Comparison of ENCODE assay signal across 11 mouse cellular contexts in the genomic region with DNA sequence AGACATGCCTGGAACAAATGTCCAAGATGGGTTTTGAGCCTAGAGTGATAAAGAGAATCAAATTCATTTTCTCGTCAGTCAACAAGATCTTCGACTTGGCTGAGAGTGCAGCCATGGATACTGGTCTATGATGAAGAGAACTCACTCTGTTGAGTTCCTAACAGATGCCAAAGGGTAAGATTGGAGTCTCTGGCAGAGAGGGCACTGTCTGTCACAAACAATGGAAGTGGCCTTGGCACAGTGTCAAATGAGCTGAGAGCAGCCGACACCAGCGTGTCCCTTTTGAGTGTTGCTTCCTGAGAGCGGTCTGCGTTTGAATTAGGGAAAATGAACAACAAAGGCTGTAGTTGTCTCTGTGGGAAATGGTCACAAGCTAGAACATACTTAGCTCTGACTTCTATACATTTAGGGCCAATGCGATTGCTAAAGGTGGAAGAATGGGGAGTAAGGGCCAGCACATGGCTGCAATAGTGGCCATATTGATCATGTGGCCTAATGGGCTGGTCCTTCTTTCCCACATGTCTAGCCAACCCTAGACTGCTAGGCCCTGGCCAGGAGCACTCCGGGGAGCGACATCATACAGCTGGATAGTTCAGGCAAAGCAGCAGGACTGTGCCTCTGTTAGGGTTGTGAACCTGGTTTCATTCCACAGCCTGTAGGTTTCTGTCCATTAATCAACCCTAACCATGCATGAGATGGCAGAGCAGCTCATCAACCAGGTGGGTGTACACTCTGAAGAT. TPM values are rescaled to one million over a fixed set of nuclear protein-coding genes. Genes with fewer than 3 reads are reported as not detected.
DNase-seq lines count a peak whose midpoint lies in the region; ATAC-seq and TF ChIP-seq lines count a peak whose summit lies in the region.
"Had no signal": no experiment of that assay in that cellular context is flagged by ENCODE, and none has a peak within 500 bp of the region (broad histone marks: within the 10 kb centered on the region; RNA-seq: fewer than 3 reads in every experiment).

No protein-coding gene starts in this region.

- no peaks in the 10 kb centered on the region for H3K9me3 ChIP-seq in forebrain, postnatal 0 days (ENCODE audit: low read length)
- no peaks in the 10 kb centered on the region for H3K9me3 ChIP-seq in forebrain, embryonic 12.5 days
- H3K9me3 ChIP-seq in lung, embryonic 14.5 days (ENCODE audit: low read depth, low read length) = no peaks in the 10 kb centered on the region
- H3K9me3 ChIP-seq in intestine, embryonic 15.5 days = no peaks in the 10 kb centered on the region

- no peaks in the 10 kb centered on the region for H3K27me3 ChIP-seq in forebrain, postnatal 0 days (ENCODE audit: insufficient read depth, low read length)
- peaks cover 3% of the 10 kb centered on the region; the same call in 1 of the 2 replicates for H3K27me3 ChIP-seq in forebrain, embryonic 12.5 days
- H3K27me3 ChIP-seq in lung, embryonic 14.5 days (ENCODE audit: insufficient read depth, low read length) = no peaks in the 10 kb centered on the region
- H3K27me3 ChIP-seq in intestine, embryonic 15.5 days (replicated peaks) = no peaks in the 10 kb centered on the region

- H3K4me2 ChIP-seq in forebrain, postnatal 0 days (ENCODE audit: low read depth) = no peak overlapping the region
- no peak overlapping the region for H3K4me2 ChIP-seq in forebrain, embryonic 12.5 days
- H3K4me2 ChIP-seq in lung, embryonic 14.5 days = no peak overlapping the region
- no peak overlapping the region for H3K4me2 ChIP-seq in intestine, embryonic 15.5 days (replicated peaks)

- DNase-seq in forebrain, postnatal 0 days = peak; percentile 62
- DNase-seq in layer of hippocampus, adult 9-11 months = peak; percentile 42
- no peak for DNase-seq in layer of hippocampus, postnatal 25 days (ENCODE audit: extremely low spot score in 1 of 2, low spot score in 1 of 2)
- peak; percentile 37 for DNase-seq in adipocyte (ENCODE audit: low spot score)
- peak; percentile 72 for DNase-seq in lung, embryonic 14.5 days
- no peak for DNase-seq in frontal cortex, postnatal 14 days (ENCODE audit: low spot score in 2 of 2)
- DNase-seq: liver, postnatal 0 days; thymus, postnatal 25 days had no signal

- TF ChIP-seq CTCF in forebrain, postnatal 0 days (IDR thresholded peaks at IDR 0.05; ENCODE audit: low read depth) = no peak
- no peak for TF ChIP-seq CTCF in lung, embryonic 14.5 days (IDR thresholded peaks at IDR 0.05; ENCODE audit: low read depth)

- no peak overlapping the region for H3K9ac ChIP-seq in forebrain, postnatal 0 days
- H3K9ac ChIP-seq in forebrain, embryonic 12.5 days = no peak overlapping the region
- no peak overlapping the region for H3K9ac ChIP-seq in lung, embryonic 14.5 days
- H3K9ac ChIP-seq in intestine, embryonic 15.5 days = no peak overlapping the region
- H3K9ac ChIP-seq: liver, postnatal 0 days had no signal

- H3K4me1 ChIP-seq in forebrain, postnatal 0 days (ENCODE audit: insufficient read depth) = no peaks in the 10 kb centered on the region; the same call in 1 of the 2 replicates
- 0 out of 2 replicates have a peak, but pooled peaks cover 2% of the 10 kb centered on the region for H3K4me1 ChIP-seq in forebrain, embryonic 12.5 days
- no peaks in the 10 kb centered on the region for H3K4me1 ChIP-seq in lung, embryonic 14.5 days (ENCODE audit: insufficient read depth)
- 0 out of 2 replicates have a peak, but pooled peaks cover 8% of the 10 kb centered on the region for H3K4me1 ChIP-seq in intestine, embryonic 15.5 days (replicated peaks)

- H3K4me3 ChIP-seq in forebrain, postnatal 0 days (ENCODE audit: low read depth, low read length) = no peak overlapping the region
- H3K4me3 ChIP-seq in forebrain, embryonic 12.5 days (replicated peaks) = no peak overlapping the region
- no peak overlapping the region for H3K4me3 ChIP-seq in lung, embryonic 14.5 days (ENCODE audit: low read depth, low read length)
- H3K4me3 ChIP-seq in intestine, embryonic 15.5 days (replicated peaks) = no peak overlapping the region

- H3K36me3 ChIP-seq in forebrain, postnatal 0 days (ENCODE audit: insufficient read depth) = no peaks in the 10 kb centered on the region
- H3K36me3 ChIP-seq in forebrain, embryonic 12.5 days (replicated peaks) = no peaks in the 10 kb centered on the region
- no peaks in the 10 kb centered on the region for H3K36me3 ChIP-seq in lung, embryonic 14.5 days (ENCODE audit: insufficient read depth)
- no peaks in the 10 kb centered on the region for H3K36me3 ChIP-seq in intestine, embryonic 15.5 days

- ATAC-seq in forebrain, postnatal 0 days = peak; percentile 54
- ATAC-seq in forebrain, embryonic 12.5 days (ENCODE audit: low FRiP score) = no peak
- no peak for ATAC-seq in lung, embryonic 14.5 days (ENCODE audit: insufficient read depth)
- no peak for ATAC-seq in intestine, embryonic 15.5 days

- WGBS in forebrain, postnatal 0 days = 55% methylated on average over 9 of the region's 9 CpGs
- 80% methylated on average over 9 of the region's 9 CpGs for WGBS in forebrain, embryonic 12.5 days
- 75% methylated on average over 9 of the region's 9 CpGs for WGBS in lung, embryonic 14.5 days
- WGBS in intestine, embryonic 15.5 days = 83% methylated on average over 9 of the region's 9 CpGs

- no peak overlapping the region for H3K27ac ChIP-seq in forebrain, postnatal 0 days (ENCODE audit: low read depth, low read length)
- H3K27ac ChIP-seq in forebrain, embryonic 12.5 days = no peak overlapping the region
- no peak overlapping the region for H3K27ac ChIP-seq in lung, embryonic 14.5 days (ENCODE audit: low read depth)
- no peak overlapping the region for H3K27ac ChIP-seq in intestine, embryonic 15.5 days
- H3K27ac ChIP-seq: kidney, postnatal 0 days had no signal

RNA-seq across cellular contexts. Expression of gene Mturn, which starts 39.3 kb away (rescaled TPM):
- 241 and 274 TPM in 2 replicates for total RNA-seq in forebrain, postnatal 0 days (2014; rRNA removed)
- 92.8 and 107 TPM in 2 replicates for polyA plus RNA-seq in forebrain, postnatal 0 days (2015; fragmentation: Nextera tagmentation; extraction: Ambion mirVana)
- polyA plus RNA-seq in forebrain, embryonic 12.5 days (2016; fragmentation: Nextera tagmentation; extraction: Ambion mirVana) = 37.5 and 38.6 TPM in 2 replicates
- 100 to 1,000 TPM; 135 to 145 TPM for total RNA-seq in layer of hippocampus, postnatal 25 days (2021)
- polyA plus RNA-seq in lung, embryonic 14.5 days (2014; fragmentation: Nextera tagmentation; extraction: Ambion mirVana) = 3.1 and 4.7 TPM in 2 replicates
- 7.1 and 7.5 TPM in 2 replicates for polyA plus RNA-seq in intestine, embryonic 15.5 days (2015; fragmentation: Nextera tagmentation; extraction: Ambion mirVana)

Comparison
In these comparisons a context has a peak if more than half of its experiments do, and no peak if none do; other contexts are left out.
1. DNase-seq: peak in forebrain, postnatal 0 days (single experiment), layer of hippocampus, adult 9-11 months (single experiment), adipocyte (single experiment) and lung, embryonic 14.5 days (single experiment); none in layer of hippocampus, postnatal 25 days (0 of 2) and frontal cortex, postnatal 14 days (0 of 2).